In genomic region chr5:115011519-115012261, GRCm38 (mm10) we compare ENCODE assay signal across 8 mouse cellular contexts. TPM values are rescaled to one million over a fixed set of nuclear protein-coding genes. Genes with fewer than 3 reads are reported as not detected.
DNase-seq lines count a peak whose midpoint lies in the region; ATAC-seq and TF ChIP-seq lines count a peak whose summit lies in the region.

No protein-coding gene starts in this region.

- no peaks in the 10 kb centered on the region for H3K27me3 ChIP-seq in forebrain, embryonic 13.5 days
- H3K27me3 ChIP-seq in lung, embryonic 14.5 days (ENCODE audit: insufficient read depth, low read length) = no peaks in the 10 kb centered on the region
- H3K27me3 ChIP-seq in neural tube, embryonic 15.5 days (replicated peaks) = no peaks in the 10 kb centered on the region

- peak; percentile 47; the same call in 1 of the 2 replicates for ATAC-seq in cerebellum, adult (ENCODE audit: insufficient number of reproducible peaks, low FRiP score, low TSS enrichment)
- ATAC-seq in forebrain, embryonic 13.5 days = peak; percentile 56
- ATAC-seq in lung, embryonic 14.5 days (ENCODE audit: insufficient read depth) = peak; percentile 39
- peak; percentile 19 for ATAC-seq in neural tube, embryonic 15.5 days (ENCODE audit: low FRiP score)

- intact Hi-C loops in heart, postnatal 14 days (cut with DNase I) = loop anchor here (5.0 kb wide), 1 partner anchor 66 kb away; no protein-coding TSS in a partner anchor

- peaks cover 32% of the 10 kb centered on the region for H3K4me1 ChIP-seq in forebrain, embryonic 13.5 days
- H3K4me1 ChIP-seq in lung, embryonic 14.5 days (ENCODE audit: insufficient read depth) = peaks cover 16% of the 10 kb centered on the region
- peaks cover 47% of the 10 kb centered on the region for H3K4me1 ChIP-seq in neural tube, embryonic 15.5 days

- under 1% methylated on average over 63 of the region's 63 CpGs for WGBS in forebrain, embryonic 13.5 days
- WGBS in lung, embryonic 14.5 days = under 1% methylated on average over 56 of the region's 63 CpGs
- WGBS in neural tube, embryonic 15.5 days = under 1% methylated on average over 60 of the region's 63 CpGs

- no peaks in the 10 kb centered on the region for H3K36me3 ChIP-seq in forebrain, embryonic 13.5 days (ENCODE audit: poor library complexity, severe bottlenecking)
- no peaks in the 10 kb centered on the region for H3K36me3 ChIP-seq in lung, embryonic 14.5 days (ENCODE audit: insufficient read depth)
- H3K36me3 ChIP-seq in neural tube, embryonic 15.5 days = no peaks in the 10 kb centered on the region

- peak overlapping the region; percentile 94 for H3K4me2 ChIP-seq in forebrain, embryonic 13.5 days
- peak overlapping the region; percentile 96 for H3K4me2 ChIP-seq in lung, embryonic 14.5 days
- H3K4me2 ChIP-seq in neural tube, embryonic 15.5 days = peak overlapping the region; percentile 94

- TF ChIP-seq CTCF in lung, embryonic 14.5 days (IDR thresholded peaks at IDR 0.05; ENCODE audit: low read depth) = peak; percentile 44

- DNase-seq in ES-CJ7 (ENCODE audit: low read depth, low spot score) = peak; percentile 22
- peak; percentile 62 to 65 for DNase-seq in heart, postnatal 14 days
- peak; percentile 65 to 75 for DNase-seq in kidney, postnatal 4 days
- DNase-seq in lung, embryonic 14.5 days = peak; percentile 58
- DNase-seq in thymus, adult 18-20 months = peak; percentile 40 to 63

- H3K9ac ChIP-seq in forebrain, embryonic 13.5 days = peak overlapping the region; percentile 99
- peak overlapping the region; percentile 98 for H3K9ac ChIP-seq in lung, embryonic 14.5 days
- peak overlapping the region; percentile 93 for H3K9ac ChIP-seq in neural tube, embryonic 15.5 days (replicated peaks)

- H3K27ac ChIP-seq in forebrain, embryonic 13.5 days = peak overlapping the region; percentile 91
- peak overlapping the region; percentile 89 for H3K27ac ChIP-seq in lung, embryonic 14.5 days (ENCODE audit: low read depth)
- peak overlapping the region; percentile 96 for H3K27ac ChIP-seq in neural tube, embryonic 15.5 days (replicated peaks)

- peak overlapping the region; percentile 99 for H3K4me3 ChIP-seq in forebrain, embryonic 13.5 days
- H3K4me3 ChIP-seq in lung, embryonic 14.5 days (ENCODE audit: low read depth, low read length) = peak overlapping the region; percentile 99
- H3K4me3 ChIP-seq in neural tube, embryonic 15.5 days (replicated peaks) = peak overlapping the region; percentile 93

- no peaks in the 10 kb centered on the region for H3K9me3 ChIP-seq in forebrain, embryonic 13.5 days (replicated peaks)
- no peaks in the 10 kb centered on the region for H3K9me3 ChIP-seq in lung, embryonic 14.5 days (ENCODE audit: low read depth, low read length)
- H3K9me3 ChIP-seq in neural tube, embryonic 15.5 days (replicated peaks) = no peaks in the 10 kb centered on the region

RNA-seq across cellular contexts. Expression of gene Sppl3, which starts 0.8 kb away (rescaled TPM):
- polyA plus RNA-seq in forebrain, embryonic 13.5 days (2015; fragmentation: Nextera tagmentation; extraction: Ambion mirVana) = 16.0 and 16.4 TPM in 2 replicates
- 10 to 100 TPM; 40.6 to 42.5 TPM for total RNA-seq in heart, postnatal 14 days (2021)
- 32.8 and 39.6 TPM in 2 replicates for polyA plus RNA-seq in lung, embryonic 14.5 days (2014; fragmentation: Nextera tagmentation; extraction: Ambion mirVana)
- polyA plus RNA-seq in neural tube, embryonic 15.5 days (2015; fragmentation: Nextera tagmentation; extraction: Ambion mirVana) = 18.2 and 30.9 TPM in 2 replicates

RNA-seq across cellular contexts. Expression of gene Hnf1a, which starts 40.8 kb away (rescaled TPM):
- 0.05 and 0.06 TPM in 2 replicates for polyA plus RNA-seq in forebrain, embryonic 13.5 days (2015; fragmentation: Nextera tagmentation; extraction: Ambion mirVana)
- total RNA-seq in heart, postnatal 14 days (2021) = under 1 TPM in 1 of 2 experiments, not detected in 1; 0.10 TPM
- polyA plus RNA-seq in lung, embryonic 14.5 days (2014; fragmentation: Nextera tagmentation; extraction: Ambion mirVana) = 0.05 TPM in 1 of 2 replicates, not detected in the other
- 0.05 and 1.6 TPM in 2 replicates for polyA plus RNA-seq in neural tube, embryonic 15.5 days (2015; fragmentation: Nextera tagmentation; extraction: Ambion mirVana)

Comparison
In these comparisons a context has a peak if more than half of its experiments do, and no peak if none do; other contexts are left out.
1. Peak in every context shown above with its lines: DNase-seq, ATAC-seq, H3K4me3 ChIP-seq and H3K27ac ChIP-seq.